Comparison of ENCODE assay signal across 9 mouse cellular contexts in genomic region chr8:124643540-124644339, GRCm38 (mm10). TPM values are rescaled to one million over a fixed set of nuclear protein-coding genes. Genes with fewer than 3 reads are reported as not detected.
DNase-seq lines count a peak whose midpoint lies in the region; ATAC-seq and TF ChIP-seq lines count a peak whose summit lies in the region.
"Had no signal": no experiment of that assay in that cellular context is flagged by ENCODE, and none has a peak within 500 bp of the region (broad histone marks: within the 10 kb centered on the region; RNA-seq: fewer than 3 reads in every experiment).

No protein-coding gene starts in this region.

- no peak overlapping the region for H3K4me3 ChIP-seq in spleen, adult 2 months (ENCODE audit: extremely low read depth, insufficient read depth, insufficient read length)
- H3K4me3 ChIP-seq in forebrain, postnatal 0 days (ENCODE audit: low read depth, low read length) = no peak overlapping the region
- no peak overlapping the region for H3K4me3 ChIP-seq in intestine, embryonic 14.5 days (ENCODE audit: low read depth, low read length)
- H3K4me3 ChIP-seq in limb, embryonic 10.5 days = no peak overlapping the region
- no peak overlapping the region for H3K4me3 ChIP-seq in neural tube, embryonic 15.5 days (replicated peaks)
- H3K4me3 ChIP-seq in thymus, adult 2 months (ENCODE audit: control insufficient read depth, insufficient read depth, low read length) = no peak overlapping the region
- H3K4me3 ChIP-seq: liver, embryonic 13.5 days had no signal

- TF ChIP-seq POLR2A in spleen, adult 2 months (IDR thresholded peaks at IDR 0.05; ENCODE audit: low read depth, low read length) = no peak
- no peak for TF ChIP-seq POLR2A in thymus, adult 2 months (IDR thresholded peaks at IDR 0.05; ENCODE audit: control insufficient read depth, extremely low read depth, insufficient read depth, low read length, poor library complexity)

- no peak for TF ChIP-seq CTCF in spleen, adult 2 months (IDR thresholded peaks at IDR 0.05; ENCODE audit: extremely low read depth, insufficient read depth, insufficient read length, insufficient replicate concordance)
- no peak for TF ChIP-seq CTCF in forebrain, postnatal 0 days (IDR thresholded peaks at IDR 0.05; ENCODE audit: low read depth)
- TF ChIP-seq CTCF in thymus, adult 2 months (IDR thresholded peaks at IDR 0.05; ENCODE audit: borderline replicate concordance, control insufficient read depth, extremely low read depth, insufficient read depth, low read length, poor library complexity) = no peak

- no peaks in the 10 kb centered on the region; the same call in 1 of the 2 replicates for H3K4me1 ChIP-seq in spleen, adult 2 months (ENCODE audit: control insufficient read depth, insufficient read depth, insufficient read length)
- H3K4me1 ChIP-seq in forebrain, postnatal 0 days (ENCODE audit: insufficient read depth) = peaks cover 12% of the 10 kb centered on the region
- peaks cover 21% of the 10 kb centered on the region for H3K4me1 ChIP-seq in intestine, embryonic 14.5 days (replicated peaks; ENCODE audit: control insufficient read depth, insufficient read depth, low read length)
- H3K4me1 ChIP-seq in limb, embryonic 10.5 days = peaks cover 21% of the 10 kb centered on the region
- H3K4me1 ChIP-seq in neural tube, embryonic 15.5 days = peaks cover 28% of the 10 kb centered on the region
- peaks cover 4% of the 10 kb centered on the region; the same call in 1 of the 2 replicates for H3K4me1 ChIP-seq in thymus, adult 2 months (replicated peaks; ENCODE audit: control insufficient read depth, insufficient read depth, low read length)

- H3K9ac ChIP-seq in forebrain, postnatal 0 days = no peak overlapping the region
- no peak overlapping the region for H3K9ac ChIP-seq in intestine, embryonic 14.5 days (ENCODE audit: low read length)
- H3K9ac ChIP-seq in neural tube, embryonic 15.5 days (replicated peaks) = no peak overlapping the region
- H3K9ac ChIP-seq: liver, embryonic 13.5 days had no signal

- H3K9me3 ChIP-seq in forebrain, postnatal 0 days (ENCODE audit: low read length) = no peaks in the 10 kb centered on the region
- no peaks in the 10 kb centered on the region for H3K9me3 ChIP-seq in intestine, embryonic 14.5 days (ENCODE audit: control insufficient read depth, low read length)
- no peaks in the 10 kb centered on the region for H3K9me3 ChIP-seq in limb, embryonic 10.5 days (replicated peaks)
- no peaks in the 10 kb centered on the region for H3K9me3 ChIP-seq in neural tube, embryonic 15.5 days (replicated peaks)
- H3K9me3 ChIP-seq: liver, embryonic 13.5 days had no signal

- H3K27ac ChIP-seq in spleen, adult 2 months (ENCODE audit: insufficient read depth, low read length) = peak overlapping the region; percentile 31
- peak overlapping the region; percentile 80 for H3K27ac ChIP-seq in forebrain, postnatal 0 days (ENCODE audit: low read depth, low read length)
- peak overlapping the region; percentile 65 for H3K27ac ChIP-seq in intestine, embryonic 14.5 days (ENCODE audit: low read depth)
- peak overlapping the region; percentile 59; the same call in 1 of the 2 replicates for H3K27ac ChIP-seq in limb, embryonic 10.5 days
- peak overlapping the region; percentile 70 for H3K27ac ChIP-seq in neural tube, embryonic 15.5 days (replicated peaks)
- no peak overlapping the region for H3K27ac ChIP-seq in thymus, adult 2 months (ENCODE audit: control insufficient read depth, insufficient read depth, low read length)
- H3K27ac ChIP-seq: liver, embryonic 13.5 days had no signal

- no peaks in the 10 kb centered on the region for H3K27me3 ChIP-seq in spleen, adult 2 months (ENCODE audit: control insufficient read depth, insufficient read depth, low read length)
- no peaks in the 10 kb centered on the region for H3K27me3 ChIP-seq in forebrain, postnatal 0 days (ENCODE audit: insufficient read depth, low read length)
- no peaks in the 10 kb centered on the region for H3K27me3 ChIP-seq in intestine, embryonic 14.5 days (replicated peaks; ENCODE audit: control insufficient read depth, insufficient read depth, low read length)
- H3K27me3 ChIP-seq in limb, embryonic 10.5 days (ENCODE audit: low read depth, poor library complexity, severe bottlenecking) = no peaks in the 10 kb centered on the region
- H3K27me3 ChIP-seq in neural tube, embryonic 15.5 days (replicated peaks) = no peaks in the 10 kb centered on the region
- no peaks in the 10 kb centered on the region for H3K27me3 ChIP-seq in thymus, adult 2 months (ENCODE audit: control insufficient read depth, insufficient read depth, low read length)
- H3K27me3 ChIP-seq: liver, embryonic 13.5 days had no signal

- 64% methylated on average over 18 of the region's 18 CpGs for WGBS in spleen, adult 2 months
- WGBS in forebrain, postnatal 0 days = 35% methylated on average over 18 of the region's 18 CpGs
- 44% methylated on average over 18 of the region's 18 CpGs for WGBS in intestine, embryonic 14.5 days
- 70% methylated on average over 18 of the region's 18 CpGs for WGBS in limb, embryonic 10.5 days
- 36% methylated on average over 18 of the region's 18 CpGs for WGBS in neural tube, embryonic 15.5 days
- 76% methylated on average over 18 of the region's 18 CpGs for WGBS in thymus, adult 2 months

- ATAC-seq in forebrain, postnatal 0 days = peak; percentile 82
- ATAC-seq in intestine, embryonic 14.5 days (replicated peaks; ENCODE audit: low FRiP score, low TSS enrichment, low read depth) = no peak
- peak; percentile 67 for ATAC-seq in neural tube, embryonic 15.5 days (ENCODE audit: low FRiP score)

- 0 out of 2 replicates have a peak overlapping the region, but pooled peaks have one; percentile 7 for H3K4me2 ChIP-seq in forebrain, postnatal 0 days (ENCODE audit: low read depth)
- peak overlapping the region; percentile 18; the same call in 1 of the 2 replicates for H3K4me2 ChIP-seq in intestine, embryonic 14.5 days (ENCODE audit: low read length)
- peak overlapping the region; percentile 35 for H3K4me2 ChIP-seq in neural tube, embryonic 15.5 days
- H3K4me2 ChIP-seq: liver, embryonic 13.5 days had no signal

- H3K36me3 ChIP-seq in spleen, adult 2 months (ENCODE audit: control insufficient read depth, insufficient read depth, low read length) = peaks cover 4% of the 10 kb centered on the region; the same call in 1 of the 2 replicates
- peaks cover 15% of the 10 kb centered on the region for H3K36me3 ChIP-seq in forebrain, postnatal 0 days (ENCODE audit: insufficient read depth)
- peaks cover 9% of the 10 kb centered on the region for H3K36me3 ChIP-seq in intestine, embryonic 14.5 days (ENCODE audit: control insufficient read depth, insufficient read depth, low read length)
- H3K36me3 ChIP-seq in limb, embryonic 10.5 days = peaks cover 46% of the 10 kb centered on the region
- H3K36me3 ChIP-seq in neural tube, embryonic 15.5 days = peaks cover 14% of the 10 kb centered on the region
- H3K36me3 ChIP-seq in thymus, adult 2 months (ENCODE audit: control insufficient read depth, insufficient read depth, low read length) = no peaks in the 10 kb centered on the region

- DNase-seq in spleen, adult 2 months (ENCODE audit: low read depth in 1 of 2, low spot score in 2 of 2) = no peak
- no peak for DNase-seq in spleen, postnatal 36 days (ENCODE audit: low spot score in 2 of 2)
- peak; percentile 76 for DNase-seq in forebrain, postnatal 0 days
- peak; percentile 61 for DNase-seq in intestine, embryonic 14.5 days (ENCODE audit: low spot score)
- no peak for DNase-seq in limb, embryonic 10.5 days (ENCODE audit: low spot score)
- no peak for DNase-seq in thymus, adult 2 months
- no peak for DNase-seq in yolk sac, embryonic 10.5 days (ENCODE audit: low spot score)
- DNase-seq: liver, embryonic 13.5 days had no signal

RNA-seq across cellular contexts. Expression of gene 2310022B05Rik, which starts 19.4 kb away (rescaled TPM):
- 31.6 and 40.7 TPM in 2 replicates for polyA plus RNA-seq in spleen, adult 2 months (2012; rRNA removed)
- total RNA-seq in forebrain, postnatal 0 days (2014; rRNA removed) = 68.2 and 79.7 TPM in 2 replicates
- 35.7 and 37.8 TPM in 2 replicates for polyA plus RNA-seq in forebrain, postnatal 0 days (2015; fragmentation: Nextera tagmentation; extraction: Ambion mirVana)
- 37.6 and 38.1 TPM in 2 replicates for polyA plus RNA-seq in intestine, embryonic 14.5 days (2014; fragmentation: Nextera tagmentation; extraction: Ambion mirVana)
- polyA plus RNA-seq in limb, embryonic 10.5 days (2016; fragmentation: Nextera tagmentation; extraction: Ambion mirVana) = 22.7 and 23.5 TPM in 2 replicates
- 15.4 and 16.1 TPM in 2 replicates for polyA plus RNA-seq in neural tube, embryonic 15.5 days (2015; fragmentation: Nextera tagmentation; extraction: Ambion mirVana)
- 17.3 and 18.1 TPM in 2 replicates for polyA plus RNA-seq in thymus, adult 2 months (2012; rRNA removed)

Comparison
In these comparisons a context has a peak if more than half of its experiments do, and no peak if none do; other contexts are left out.
1. DNase-seq: peak in forebrain, postnatal 0 days (single experiment) and intestine, embryonic 14.5 days (single experiment); none in spleen, adult 2 months (0 of 2), spleen, postnatal 36 days (0 of 2), limb, embryonic 10.5 days (single experiment), thymus, adult 2 months (single experiment) and yolk sac, embryonic 10.5 days (single experiment).
2. Peak in every context shown above with its lines, with median percentiles within 50 percentile points of each other: H3K4me2 ChIP-seq.